Mouse (Mus musculus): Measurements from ENCODE around the gene Ccser1. TPM values are rescaled to one million over a fixed set of nuclear protein-coding genes. Genes with fewer than 3 reads are reported as not detected.

The Ccser1 gene
- polyA plus RNA-seq, 1 experiment from 2014 or later: not detected

- no peaks in the 10 kb centered on the region for H3K36me3 ChIP-seq (ENCODE audit: inconsistent target)
- H3K79me2 ChIP-seq (ENCODE audit: inconsistent target): no peaks in the 10 kb centered on the region
- no peak overlapping the region for H3K4me3 ChIP-seq (ENCODE audit: inconsistent target)
- 77% methylated on average over 14 of the region's 14 CpGs for WGBS (ENCODE audit: missing documents)
- no peak overlapping the region for H3K27ac ChIP-seq
Measured at GRCm38 (mm10) chr6:61523748-61524493, 343.8 kb downstream of the Ccser1 start.

GRCm38 (mm10) chr6:61540732-61541131, 360.6 kb downstream of the Ccser1 start:
- Histone ChIP-seq H3K4me3 (ENCODE audit: inconsistent target) (no peak overlapping the region), H3K27ac (no peak overlapping the region), H3K79me2 (ENCODE audit: inconsistent target) (no peaks in the 10 kb centered on the region), H3K36me3 (ENCODE audit: inconsistent target) (no peaks in the 10 kb centered on the region)

DNA sequence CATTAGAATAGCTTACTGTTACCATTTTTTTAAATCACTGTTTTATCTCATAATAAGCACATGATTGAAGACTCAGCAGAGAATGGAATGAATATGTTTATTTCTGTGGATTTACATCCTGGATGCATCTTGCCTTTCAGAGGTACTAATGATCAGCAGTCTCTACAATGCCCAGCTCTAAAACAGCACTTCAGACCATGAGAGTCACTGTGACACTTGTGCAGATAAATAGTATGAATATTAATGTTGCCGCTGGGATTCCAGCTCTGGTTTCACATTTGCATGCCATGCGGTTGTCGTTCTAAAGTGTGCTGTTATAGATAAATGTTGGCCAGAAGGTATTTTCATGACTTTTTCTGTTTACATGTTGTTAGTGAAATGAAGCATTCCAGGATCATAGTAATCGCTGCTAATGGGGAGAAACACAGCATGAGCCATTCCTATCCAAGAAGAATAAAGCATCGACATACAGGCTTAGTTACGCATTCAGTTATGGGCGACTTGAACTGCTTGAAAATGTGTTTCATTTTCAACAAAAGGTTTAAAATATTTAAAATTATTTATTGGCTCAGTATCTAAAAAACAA, 363.4 kb downstream of the Ccser1 start:
- no peak overlapping the region for H3K27ac ChIP-seq
- no peak overlapping the region for H3K4me3 ChIP-seq (ENCODE audit: inconsistent target)
- WGBS (ENCODE audit: missing documents): 93% methylated on average over 7 of the region's 7 CpGs
- no peaks in the 10 kb centered on the region for H3K79me2 ChIP-seq (ENCODE audit: inconsistent target)
- H3K36me3 ChIP-seq (ENCODE audit: inconsistent target): no peaks in the 10 kb centered on the region

DNA sequence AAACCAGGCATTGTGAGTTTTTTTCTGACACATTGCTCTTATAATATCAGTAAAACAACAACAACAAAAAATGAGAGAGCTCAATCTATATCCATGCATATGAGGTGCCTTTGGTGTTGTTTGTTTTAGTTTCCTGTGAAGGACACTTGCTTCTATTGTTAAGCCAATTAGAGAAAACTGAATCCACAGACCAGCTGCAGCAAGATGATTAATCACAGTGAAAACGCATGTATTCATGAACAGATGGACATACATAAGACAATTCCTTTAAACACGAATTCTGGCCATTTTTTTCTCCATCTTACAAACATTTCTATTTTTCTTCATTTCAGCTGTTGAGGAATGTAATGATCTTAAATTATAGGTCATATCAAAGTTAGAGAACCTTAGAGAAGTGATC, 387.4 kb downstream of the Ccser1 start:
- WGBS (ENCODE audit: missing documents): 80% methylated on average over 2 of the region's 2 CpGs
- H3K27ac ChIP-seq: no peak overlapping the region
- H3K4me3 ChIP-seq (ENCODE audit: inconsistent target): no peak overlapping the region
- no peaks in the 10 kb centered on the region for H3K36me3 ChIP-seq (ENCODE audit: inconsistent target)
- no peaks in the 10 kb centered on the region for H3K79me2 ChIP-seq (ENCODE audit: inconsistent target)

- WGBS (ENCODE audit: missing documents): 87% methylated on average over 8 of the region's 8 CpGs
- Histone ChIP-seq H3K4me3 (ENCODE audit: inconsistent target) (no peak overlapping the region), H3K36me3 (ENCODE audit: inconsistent target) (no peaks in the 10 kb centered on the region), H3K79me2 (ENCODE audit: inconsistent target) (no peaks in the 10 kb centered on the region), H3K27ac (no peak overlapping the region)
Measured at GRCm38 (mm10) chr6:61567967-61568366, 387.8 kb downstream of the Ccser1 start.

GRCm38 (mm10) chr6:61581696-61582095, 401.6 kb downstream of the Ccser1 start:
- no peaks in the 10 kb centered on the region for H3K79me2 ChIP-seq (ENCODE audit: inconsistent target)
- H3K36me3 ChIP-seq (ENCODE audit: inconsistent target): no peaks in the 10 kb centered on the region
- H3K27ac ChIP-seq: no peak overlapping the region
- no peak overlapping the region for H3K4me3 ChIP-seq (ENCODE audit: inconsistent target)

DNA sequence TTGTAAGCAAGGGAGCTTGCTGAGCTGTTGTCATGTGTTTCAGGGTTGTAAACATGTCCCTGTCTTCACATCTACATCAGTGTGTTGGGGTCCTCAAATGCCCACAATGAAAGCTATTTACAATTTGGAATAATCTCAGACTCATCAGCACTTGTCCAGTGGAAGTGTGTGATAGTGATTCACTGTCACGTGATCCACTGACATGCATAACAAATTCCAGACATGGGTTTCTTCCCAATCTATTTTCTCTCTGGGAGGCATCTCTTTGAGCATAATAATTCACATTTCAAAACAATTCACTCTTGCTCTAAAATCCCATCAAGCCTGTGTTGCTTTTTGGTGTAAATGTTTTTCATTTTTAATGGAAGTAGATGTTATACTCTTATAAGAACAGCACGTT, 408.9 kb downstream of the Ccser1 start:
- no peaks in the 10 kb centered on the region for H3K36me3 ChIP-seq (ENCODE audit: inconsistent target)
- WGBS (ENCODE audit: missing documents): 100% methylated on average over 2 of the region's 2 CpGs
- no peak overlapping the region for H3K27ac ChIP-seq
- no peaks in the 10 kb centered on the region for H3K79me2 ChIP-seq (ENCODE audit: inconsistent target)
- H3K4me3 ChIP-seq (ENCODE audit: inconsistent target): no peak overlapping the region

DNA sequence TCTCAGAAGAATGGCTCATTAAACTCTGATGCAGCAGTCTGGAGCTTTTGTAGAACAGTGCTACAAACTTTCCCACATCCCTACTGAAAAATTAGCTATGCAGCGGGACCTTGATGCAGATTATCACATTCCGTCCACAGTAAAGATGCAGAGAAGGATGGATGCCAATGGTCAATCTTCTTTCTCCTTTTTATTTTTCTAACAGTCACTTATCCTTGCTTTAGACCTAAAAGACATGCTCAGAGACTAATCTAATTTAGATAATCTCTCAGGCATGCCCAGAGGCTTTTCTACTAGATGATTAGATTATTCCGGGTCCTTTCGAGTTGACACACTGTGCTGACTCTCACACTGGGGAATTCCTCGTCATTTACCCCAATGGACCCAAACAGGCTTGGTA, 421.8 kb downstream of the Ccser1 start:
- Histone ChIP-seq H3K27ac (no peak overlapping the region), H3K36me3 (ENCODE audit: inconsistent target) (no peaks in the 10 kb centered on the region), H3K79me2 (ENCODE audit: inconsistent target) (no peaks in the 10 kb centered on the region), H3K4me3 (ENCODE audit: inconsistent target) (no peak overlapping the region)
- WGBS (ENCODE audit: missing documents): 89% methylated on average over 5 of the region's 5 CpGs

GRCm38 (mm10) chr6:61614920-61615319, 434.8 kb downstream of the Ccser1 start:
- H3K27ac ChIP-seq: no peak overlapping the region
- no peak overlapping the region for H3K4me3 ChIP-seq (ENCODE audit: inconsistent target)
- 87% methylated on average over 4 of the region's 4 CpGs for WGBS (ENCODE audit: missing documents)
- no peaks in the 10 kb centered on the region for H3K36me3 ChIP-seq (ENCODE audit: inconsistent target)
- no peaks in the 10 kb centered on the region for H3K79me2 ChIP-seq (ENCODE audit: inconsistent target)

GRCm38 (mm10) chr6:61621707-61622106, 441.6 kb downstream of the Ccser1 start:
- Histone ChIP-seq H3K27ac (no peak overlapping the region), H3K79me2 (ENCODE audit: inconsistent target) (no peaks in the 10 kb centered on the region), H3K36me3 (ENCODE audit: inconsistent target) (no peaks in the 10 kb centered on the region), H3K4me3 (ENCODE audit: inconsistent target) (no peak overlapping the region)
- WGBS (ENCODE audit: missing documents): 87% methylated on average over 3 of the region's 3 CpGs

- Histone ChIP-seq H3K4me3 (ENCODE audit: inconsistent target) (no peak overlapping the region), H3K27ac (no peak overlapping the region), H3K36me3 (ENCODE audit: inconsistent target) (no peaks in the 10 kb centered on the region), H3K79me2 (ENCODE audit: inconsistent target) (no peaks in the 10 kb centered on the region)
Measured at GRCm38 (mm10) chr6:61661414-61661813, 481.3 kb downstream of the Ccser1 start.

GRCm38 (mm10) chr6:61664572-61664971, 484.4 kb downstream of the Ccser1 start:
- no peak overlapping the region for H3K27ac ChIP-seq
- 77% methylated on average over 1 of the region's 1 CpGs for WGBS (ENCODE audit: missing documents)

GRCm38 (mm10) chr6:61687002-61687401, 506.9 kb downstream of the Ccser1 start:
- Histone ChIP-seq H3K36me3 (ENCODE audit: inconsistent target) (no peaks in the 10 kb centered on the region), H3K4me3 (ENCODE audit: inconsistent target) (no peak overlapping the region), H3K27ac (no peak overlapping the region), H3K79me2 (ENCODE audit: inconsistent target) (no peaks in the 10 kb centered on the region)
- 64% methylated on average over 1 of the region's 2 CpGs for WGBS (ENCODE audit: missing documents)

More at GRCm38 (mm10) chr6:61664572-61664971, 484.4 kb downstream of the Ccser1 start:
- no peaks in the 10 kb centered on the region for H3K36me3 ChIP-seq (ENCODE audit: inconsistent target)
- H3K79me2 ChIP-seq (ENCODE audit: inconsistent target): no peaks in the 10 kb centered on the region
- H3K4me3 ChIP-seq (ENCODE audit: inconsistent target): no peak overlapping the region

DNA sequence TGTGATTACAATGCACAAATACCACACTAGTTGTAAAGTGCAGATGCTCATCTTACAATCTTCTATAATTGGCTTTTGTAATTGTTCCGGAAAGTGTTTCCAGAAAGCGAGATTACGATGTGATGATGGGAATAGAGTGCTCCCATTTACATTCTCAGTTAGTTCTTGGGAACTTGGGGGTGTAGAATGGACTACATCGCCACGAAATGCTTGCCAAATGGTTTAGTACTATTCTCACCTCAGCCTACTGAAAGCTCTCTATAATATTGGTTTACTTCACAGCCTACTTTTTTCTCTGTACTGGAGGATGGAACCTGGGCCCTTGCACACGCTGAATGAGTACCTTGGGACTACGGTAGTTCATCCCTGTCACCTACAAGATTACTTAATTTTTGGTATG, 522.9 kb downstream of the Ccser1 start:
- WGBS (ENCODE audit: missing documents): 92% methylated on average over 7 of the region's 7 CpGs
- no peaks in the 10 kb centered on the region for H3K36me3 ChIP-seq (ENCODE audit: inconsistent target)
- H3K27ac ChIP-seq: no peak overlapping the region
- H3K4me3 ChIP-seq (ENCODE audit: inconsistent target): no peak overlapping the region
- no peaks in the 10 kb centered on the region for H3K79me2 ChIP-seq (ENCODE audit: inconsistent target)

DNA sequence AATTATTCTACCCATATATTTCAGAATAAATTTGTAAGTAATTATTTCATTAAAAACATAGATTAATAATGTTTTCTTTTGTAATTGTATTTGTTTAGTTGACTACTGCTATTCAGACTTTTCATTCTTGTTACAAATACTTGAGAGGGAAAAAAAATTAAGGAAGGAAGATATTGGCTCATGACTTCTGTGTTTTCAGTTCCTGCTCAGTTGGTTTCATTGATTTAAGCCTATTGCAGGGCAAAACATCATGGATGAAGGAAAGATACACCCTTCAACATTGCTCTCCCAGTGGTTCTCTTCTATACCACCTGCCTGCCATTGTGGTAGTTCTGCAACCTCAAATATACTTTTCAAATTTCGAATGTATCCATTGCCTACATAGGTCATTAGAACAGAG, 541.1 kb downstream of the Ccser1 start:
- Histone ChIP-seq H3K4me3 (ENCODE audit: inconsistent target) (no peak overlapping the region), H3K27ac (no peak overlapping the region), H3K36me3 (ENCODE audit: inconsistent target) (no peaks in the 10 kb centered on the region), H3K79me2 (ENCODE audit: inconsistent target) (no peaks in the 10 kb centered on the region)
- 70% methylated on average over 1 of the region's 1 CpGs for WGBS (ENCODE audit: missing documents)

DNA sequence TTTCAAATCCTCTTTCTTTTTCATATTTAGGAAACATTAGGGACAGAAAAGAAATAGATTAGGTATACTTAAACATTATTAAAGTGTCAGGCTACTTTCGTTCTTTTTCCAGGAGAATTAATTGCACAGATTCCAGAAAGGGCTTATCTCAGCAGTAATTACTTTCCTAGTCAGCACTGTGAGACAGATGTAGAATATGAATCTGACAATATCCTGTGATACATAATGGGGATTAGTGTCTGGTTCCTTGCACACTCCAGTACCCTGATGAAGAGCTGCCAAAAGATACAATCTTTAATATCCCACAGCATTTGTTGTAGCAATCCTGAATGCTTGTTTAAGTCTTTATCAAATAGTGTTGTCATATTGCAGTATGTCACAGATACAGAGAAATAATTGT, 548.9 kb downstream of the Ccser1 start:
- Histone ChIP-seq H3K27ac (no peak overlapping the region), H3K4me3 (ENCODE audit: inconsistent target) (no peak overlapping the region), H3K79me2 (ENCODE audit: inconsistent target) (no peaks in the 10 kb centered on the region), H3K36me3 (ENCODE audit: inconsistent target) (no peaks in the 10 kb centered on the region)
- 83% methylated on average over 1 of the region's 1 CpGs for WGBS (ENCODE audit: missing documents)

All from macrophage (primary cell).